Mouse (Mus musculus) liver, adult 10 weeks (tissue): Measurements from ENCODE around the gene Gm21767. TPM values are rescaled to one million over a fixed set of nuclear protein-coding genes. Genes with fewer than 3 reads are reported as not detected.

Experiments used
- polyA plus RNA-seq: library from polyadenylated mRNA; stranded (reverse); fragments of 350-450 nt; fragmentation: Illumina TruSeq; extraction: RNeasy Lipid Tissue Mini Kit (QIAGEN cat#74804); gene quantifications from one replicate; pipeline ENCODE4 v1.2.3, GENCODE M21; 2014; ENCODE audit warnings: low read depth, low replicate concordance

Gene Gm21767
- not detected for polyA plus RNA-seq

GRCm38 (mm10) chrY:13941438-13941837, at the start of gene Gm21767:
TSS of gene Gm21767 (plus strand) at chrY:13941738.

